Mouse (Mus musculus) gastrocnemius, postnatal 36 days (tissue): ENCODE results near the gene Retnlb. TPM values are rescaled to one million over a fixed set of nuclear protein-coding genes. Genes with fewer than 3 reads are reported as not detected.
"Not testable (repeated sequence)": the region's sequence is repeated elsewhere in the genome, so short reads cannot be mapped to it uniquely, and the experiment has no call there.

ENCODE experiments used
- DNase-seq, 2 experiments: peaks; one replicate each; pipeline ENCODE4 v3.0.0; 2022
- intact Hi-C: fragments of 180-260 bp; cut with DNase I; formaldehyde crosslinking; loops from one replicate; pipeline ENCODE4 v1.15.1; 2025
- long read RNA-seq, 2 experiments: library from polyadenylated mRNA; stranded (forward); transcript quantifications; one replicate each; pipeline ENCODE4 v2.0.0; 2021
- total RNA-seq, 2 experiments: library from RNA; stranded (reverse); gene quantifications; 2 replicates each; pipeline ENCODE4 v1.2.3; 2021

The Retnlb gene
- not detected for total RNA-seq
- long read RNA-seq, experiment 1: 0 reads
- long read RNA-seq, experiment 2: 0 reads

DNA sequence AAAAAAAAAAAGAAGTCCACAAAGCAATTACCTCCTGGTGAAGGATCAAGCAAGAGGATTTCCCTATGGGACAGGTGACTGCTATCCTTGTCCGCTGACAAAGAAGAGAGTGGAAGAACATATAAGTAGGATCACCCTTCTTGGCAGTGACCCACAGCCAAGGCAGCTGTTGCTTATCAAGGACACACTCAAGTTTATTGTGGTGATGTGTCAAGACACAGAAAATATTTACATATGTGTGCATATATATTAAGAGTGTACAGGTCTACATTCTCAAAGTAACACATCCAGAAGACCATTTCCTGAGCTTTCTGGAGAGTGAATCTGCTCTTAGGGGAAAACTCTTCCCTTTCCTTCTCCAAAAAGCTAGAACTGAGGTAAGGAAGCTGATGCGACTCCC, at the start of gene Retnlb:
TSS of gene Retnlb (plus strand) at position 162 of the 400 bp plus-strand sequence.
- intact Hi-C loops: no loop called here
- no peak for DNase-seq

DNA sequence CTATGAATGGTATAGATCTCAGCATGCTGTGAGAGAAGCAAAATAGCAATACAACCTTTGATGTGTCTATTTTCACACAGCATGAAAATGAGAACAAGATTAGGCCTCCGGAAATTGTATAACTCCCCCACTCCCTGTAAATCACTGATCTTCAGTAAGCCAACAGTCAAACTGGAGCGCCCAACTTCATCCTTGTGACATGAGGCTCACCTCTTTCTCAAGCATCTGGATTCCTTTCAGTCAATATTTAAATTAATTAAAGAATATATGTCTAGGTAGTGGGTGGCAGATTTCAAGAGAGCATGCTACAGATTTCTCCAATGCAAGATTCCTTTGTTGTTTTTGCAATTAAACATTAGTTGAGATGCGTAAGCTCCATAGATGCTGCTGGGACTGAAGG, 47.5 kb upstream of the Retnlb start:
- DNase-seq: no peak
- intact Hi-C loops: no loop called here

DNA sequence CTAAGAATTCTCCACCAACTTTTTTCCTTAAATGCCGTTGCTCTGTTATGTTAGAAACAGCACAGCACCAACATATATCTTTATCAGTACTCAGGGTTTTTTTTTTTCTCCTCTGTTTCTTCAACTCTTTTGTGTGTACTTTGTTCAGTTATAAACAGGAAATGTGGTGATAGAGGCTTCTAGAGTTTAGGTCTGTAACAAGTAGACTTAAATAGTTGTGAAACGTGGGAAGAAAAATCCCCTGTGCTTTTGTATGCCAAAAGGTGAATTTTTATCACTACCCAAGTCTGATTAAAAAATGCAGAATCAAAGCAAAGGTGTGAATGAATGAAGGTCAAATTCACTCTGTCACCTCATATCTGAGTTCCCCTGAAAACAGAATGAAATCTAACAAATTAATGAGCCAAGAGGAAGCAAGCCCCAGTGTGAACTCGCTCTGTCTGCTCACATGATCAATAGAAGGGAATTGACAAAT, 44.6 kb upstream of the Retnlb start, which contains the start of gene Trat1:
TSS of gene Trat1 (minus strand) at position 51 of the 475 bp plus-strand sequence.
- no peak for DNase-seq
- intact Hi-C loops: no loop called here

DNA sequence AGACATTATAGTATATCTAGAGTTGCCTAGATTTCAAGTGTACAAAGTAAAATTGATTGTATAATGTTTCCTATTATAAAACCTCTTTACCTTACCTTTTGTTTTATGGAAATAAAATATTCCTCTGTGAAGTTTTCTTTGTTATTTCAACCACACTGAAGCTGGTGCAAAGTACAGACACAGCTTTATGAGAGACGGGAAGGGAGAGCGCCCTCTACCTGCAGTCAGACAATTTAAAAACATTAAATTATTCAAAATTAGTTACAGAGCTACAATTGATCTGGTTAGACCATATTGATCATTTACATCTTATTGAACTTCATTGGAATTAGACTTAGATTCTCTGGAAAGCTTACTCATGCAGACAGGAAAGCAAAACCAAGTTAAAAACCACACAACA, 39.4 kb upstream of the Retnlb start:
- no peak for DNase-seq
- intact Hi-C loops: no loop called here

DNA sequence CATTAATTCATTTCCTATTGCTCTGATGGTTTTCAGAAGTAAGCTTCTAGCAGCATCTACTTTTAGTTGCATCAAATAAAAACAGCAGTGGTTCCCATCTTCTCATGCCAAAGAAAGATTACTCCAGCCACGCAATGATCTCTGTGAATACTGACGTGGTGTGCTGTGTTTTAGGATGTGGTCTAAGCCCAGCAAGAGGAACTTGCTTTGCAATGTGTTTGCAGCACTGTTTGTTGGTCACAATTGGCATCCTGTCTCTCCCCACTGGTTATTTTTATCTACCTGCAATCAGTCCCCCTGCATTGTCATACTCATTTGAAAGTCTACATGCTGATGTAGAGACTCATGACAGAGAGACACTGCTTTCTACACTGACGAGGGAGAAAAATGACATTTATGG, 30.4 kb upstream of the Retnlb start:
- no peak for DNase-seq
- intact Hi-C loops: no loop called here

DNA sequence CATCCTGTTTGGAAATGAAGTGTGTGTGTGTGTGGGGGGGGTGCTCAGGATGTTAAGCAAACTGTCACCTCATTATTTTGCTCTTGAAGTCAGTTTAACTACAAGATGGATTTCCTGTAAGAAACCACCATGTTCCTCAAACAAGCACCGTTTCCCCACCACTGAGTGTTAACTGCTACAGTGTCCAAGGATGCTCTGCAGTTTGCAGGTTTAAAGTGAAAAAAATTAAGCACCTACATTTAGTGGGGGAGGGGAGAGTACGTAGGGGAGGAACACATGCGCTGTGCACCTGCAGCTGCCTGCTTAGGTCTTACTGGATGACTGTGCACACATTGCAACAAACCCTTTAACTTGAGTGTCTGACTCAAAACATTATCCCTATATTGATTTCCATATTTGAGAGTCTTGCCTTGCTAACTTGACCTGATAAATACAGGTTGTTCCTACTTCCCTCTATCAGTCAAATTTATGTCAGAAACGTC, 27.9 kb upstream of the Retnlb start:
- intact Hi-C loops: no loop called here
- no peak for DNase-seq

DNA sequence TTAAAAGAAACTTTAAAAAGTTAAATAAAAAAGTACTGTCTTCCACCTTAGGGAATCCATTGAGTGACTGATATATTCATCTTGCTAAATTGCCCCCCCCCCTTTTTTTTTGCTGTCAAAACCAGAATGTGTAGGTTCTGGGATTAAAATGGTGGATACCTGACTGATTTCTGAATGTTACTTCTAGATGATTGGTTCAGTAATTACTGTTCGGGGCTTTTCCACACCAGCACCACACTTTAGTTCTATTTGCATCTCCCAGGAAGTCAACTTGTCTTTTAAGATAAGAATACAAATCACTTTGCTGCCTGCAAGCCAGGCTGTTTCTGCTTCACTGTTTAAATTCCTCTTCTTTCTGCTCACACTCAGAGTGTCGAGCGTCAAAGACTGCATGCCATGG, 18.4 kb upstream of the Retnlb start:
- intact Hi-C loops: no loop called here
- DNase-seq: no peak

DNA sequence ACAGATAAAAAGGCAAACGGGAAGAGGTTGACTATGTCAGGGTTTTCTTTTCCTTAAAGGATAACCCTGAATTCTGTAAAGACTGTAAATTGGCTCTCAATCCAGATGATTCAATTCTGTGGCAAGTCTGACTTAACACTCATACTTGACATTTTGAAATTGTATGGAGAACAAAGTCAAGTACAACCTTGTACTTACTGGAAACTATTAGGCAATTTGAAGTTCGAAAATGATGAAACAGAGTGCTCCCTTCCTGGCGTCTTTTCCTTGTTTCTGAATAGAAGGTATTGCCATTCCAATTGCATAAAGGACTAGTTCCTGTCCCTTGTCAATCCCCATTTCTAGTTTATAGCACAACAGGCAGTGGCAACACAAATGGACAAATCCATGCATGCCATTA, 17.2 kb upstream of the Retnlb start:
- intact Hi-C loops: no loop called here
- no peak for DNase-seq

DNA sequence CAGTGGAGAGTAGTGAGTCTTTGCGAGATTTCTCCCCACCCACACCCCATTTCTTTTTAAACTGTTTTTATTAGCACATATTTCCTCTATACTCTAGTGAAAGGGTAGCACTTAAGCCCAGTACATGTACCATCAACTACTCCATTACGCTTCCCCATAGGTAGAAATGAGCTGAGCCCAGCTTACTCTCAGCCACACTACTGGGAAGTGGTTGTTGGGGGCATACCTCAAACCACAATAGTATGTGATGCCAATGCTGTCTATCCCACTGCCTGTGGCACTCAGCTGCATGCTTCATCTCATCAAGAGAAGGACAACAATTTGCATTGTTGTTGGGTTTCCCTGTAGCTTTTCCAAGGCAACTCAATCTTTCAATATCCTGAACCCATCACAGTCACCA, 15.8 kb upstream of the Retnlb start:
- intact Hi-C loops: no loop called here
- no peak for DNase-seq

DNA sequence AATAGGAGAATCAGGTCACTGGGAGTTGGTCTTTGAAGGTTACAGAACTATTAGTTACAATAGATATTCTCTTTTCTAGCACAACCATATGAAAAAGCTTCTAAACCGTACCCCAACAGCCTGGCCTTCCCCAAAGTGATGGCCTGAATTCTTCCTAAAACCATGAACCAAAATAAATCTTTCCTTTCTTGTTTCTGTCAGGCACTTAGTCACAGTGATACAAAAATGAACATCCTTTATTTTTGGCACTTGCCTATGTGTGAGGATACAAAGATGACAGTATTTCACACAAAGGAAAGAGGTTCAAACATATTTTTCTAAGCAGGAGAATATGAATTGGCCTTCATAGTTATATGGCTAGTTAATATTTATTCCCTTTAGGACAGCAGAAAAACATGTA, 11.2 kb upstream of the Retnlb start:
- intact Hi-C loops: no loop called here
- DNase-seq: no peak

DNA sequence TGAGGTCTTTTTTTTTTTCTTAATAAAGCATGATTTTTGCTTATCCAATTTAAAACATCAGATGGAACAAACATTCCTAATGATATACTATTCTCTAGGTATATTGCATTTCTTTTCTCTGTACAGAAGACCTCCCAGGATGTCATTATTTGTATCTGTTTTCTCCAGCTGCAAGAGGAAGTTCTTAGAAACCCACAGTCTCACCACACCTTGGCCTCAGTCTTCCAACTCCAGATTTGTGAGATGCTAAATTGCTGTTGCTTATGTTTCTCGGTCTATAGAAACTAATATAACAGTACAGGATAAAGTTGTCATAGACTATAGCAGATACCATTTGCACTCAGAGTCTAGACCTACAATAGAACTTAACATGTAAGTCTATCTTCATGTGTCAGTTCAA, 10.1 kb upstream of the Retnlb start:
- intact Hi-C loops: no loop called here
- DNase-seq: no peak

DNA sequence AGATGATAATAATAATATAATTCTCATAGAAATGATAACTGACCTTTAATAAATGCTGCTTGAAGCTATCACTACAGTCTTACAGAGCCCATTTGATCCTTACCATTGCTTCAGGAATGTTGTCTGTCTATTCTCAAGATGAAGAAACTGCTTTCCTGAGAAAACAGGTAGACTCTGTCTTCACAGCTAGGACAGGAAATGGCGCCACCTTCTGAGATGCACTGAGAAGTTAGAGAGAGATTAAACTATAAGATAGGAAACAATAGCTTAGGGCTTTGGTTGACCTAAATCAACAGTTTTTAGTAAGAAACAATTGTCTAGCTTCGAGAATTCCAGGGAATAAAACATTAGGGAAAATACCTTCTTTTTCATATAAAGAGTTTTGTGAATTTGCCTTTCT, 7.3 kb upstream of the Retnlb start:
- DNase-seq: no peak
- intact Hi-C loops: no loop called here

DNA sequence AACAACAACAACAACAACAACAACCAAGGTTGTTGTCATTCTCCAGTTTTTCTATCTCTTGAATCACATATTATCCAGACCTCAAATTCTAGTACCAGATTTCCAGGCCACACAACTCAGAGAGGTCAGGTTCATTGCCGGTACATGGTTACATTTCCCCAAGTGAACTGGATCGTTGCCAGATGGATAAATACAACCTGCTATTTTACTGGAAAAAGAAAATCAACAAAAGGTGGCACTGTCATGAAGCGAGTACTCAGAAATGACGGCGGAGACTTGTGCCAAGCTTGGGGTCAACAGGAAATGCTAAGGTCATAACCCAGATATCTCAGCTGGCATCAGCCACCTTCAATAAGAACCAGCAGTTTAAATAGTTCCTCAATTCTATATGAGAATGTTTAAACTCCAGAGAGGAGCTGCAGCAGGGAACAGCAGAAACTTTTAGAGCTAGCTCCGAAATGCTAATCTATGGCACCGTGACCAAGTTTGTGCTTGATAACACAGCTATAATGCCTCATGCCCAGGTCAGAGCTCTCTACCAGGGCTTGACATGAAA, 4.7 kb upstream of the Retnlb start:
- intact Hi-C loops: no loop called here
- no peak for DNase-seq

DNA sequence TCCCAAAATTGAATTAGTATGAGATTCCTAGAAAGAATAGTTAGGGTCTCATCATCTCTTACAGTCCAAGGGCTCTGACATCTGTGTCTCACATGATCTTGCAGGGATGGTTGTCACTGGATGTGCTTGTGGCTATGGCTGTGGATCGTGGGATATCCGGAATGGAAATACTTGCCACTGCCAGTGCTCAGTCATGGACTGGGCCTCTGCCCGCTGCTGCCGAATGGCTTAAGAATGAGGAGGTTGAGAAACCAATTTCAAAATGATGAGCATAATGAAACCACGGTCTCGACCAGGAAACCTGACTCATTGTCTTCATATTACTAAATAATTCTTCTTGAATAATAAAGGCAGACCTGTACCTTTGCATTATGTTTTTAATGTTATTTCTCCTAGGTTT, 1.9 kb downstream of the Retnlb start:
- DNase-seq: no peak
- intact Hi-C loops: no loop called here

DNA sequence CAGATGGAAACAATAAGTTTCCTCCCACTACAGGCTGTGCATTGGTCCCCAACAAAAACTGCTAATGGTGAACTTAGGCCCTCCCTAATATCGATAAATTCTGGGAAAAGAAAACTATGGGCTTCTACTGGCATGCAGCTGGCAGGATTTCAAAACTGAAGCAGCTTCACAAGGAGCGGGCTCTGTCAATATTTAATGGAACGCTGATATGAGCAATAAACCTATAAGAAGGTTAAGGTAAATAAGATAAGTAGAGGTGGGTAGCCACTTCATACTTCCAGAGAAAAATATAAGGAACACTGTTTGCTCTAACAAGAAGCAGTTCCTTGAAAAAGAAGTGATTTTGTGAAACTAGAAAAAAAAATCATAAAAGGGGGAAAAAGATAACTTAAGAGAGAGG, 9.8 kb downstream of the Retnlb start:
- no peak for DNase-seq
- intact Hi-C loops: no loop called here

DNA sequence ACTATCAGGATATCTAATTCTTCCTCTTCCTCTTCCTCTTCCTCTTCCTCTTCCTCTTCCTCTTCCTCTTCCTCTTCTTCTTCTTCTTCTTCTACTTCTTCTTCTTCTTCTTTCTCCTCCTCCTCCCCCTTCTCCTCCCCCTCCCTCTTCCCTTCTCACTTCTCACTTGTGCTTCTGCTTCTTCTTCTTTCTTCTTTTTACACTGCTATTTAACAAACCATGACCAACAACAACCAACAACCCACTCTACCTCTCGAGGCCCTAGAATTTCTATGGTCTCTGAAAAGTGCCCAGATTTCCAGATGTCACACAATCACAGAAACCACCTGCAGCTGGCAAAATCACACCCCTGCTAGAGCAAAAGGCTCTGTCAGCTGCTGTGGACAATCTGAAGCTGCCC, 11.0 kb downstream of the Retnlb start:
- no peak for DNase-seq
- intact Hi-C loops: no loop called here

DNA sequence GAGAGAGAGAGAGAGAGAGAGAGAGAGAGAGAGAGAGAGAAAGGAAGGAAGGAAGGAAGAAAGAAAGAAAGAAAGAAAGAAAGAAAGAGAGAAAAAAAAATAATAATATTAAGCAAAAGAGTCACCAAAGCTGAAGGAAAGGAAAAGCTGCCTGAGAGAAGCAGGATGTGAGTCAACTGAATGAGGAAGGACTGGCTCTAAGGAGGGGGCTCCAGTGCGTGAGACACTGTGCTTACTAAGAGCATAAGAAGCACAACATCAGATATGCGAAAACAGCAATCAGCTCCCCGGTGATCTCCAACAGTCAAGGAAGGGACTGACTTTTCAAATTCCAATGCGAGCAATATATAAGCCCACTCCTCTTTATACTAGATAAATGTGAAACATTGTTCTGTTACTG, 12.4 kb downstream of the Retnlb start:
- intact Hi-C loops: no loop called here
- no peak for DNase-seq

DNA sequence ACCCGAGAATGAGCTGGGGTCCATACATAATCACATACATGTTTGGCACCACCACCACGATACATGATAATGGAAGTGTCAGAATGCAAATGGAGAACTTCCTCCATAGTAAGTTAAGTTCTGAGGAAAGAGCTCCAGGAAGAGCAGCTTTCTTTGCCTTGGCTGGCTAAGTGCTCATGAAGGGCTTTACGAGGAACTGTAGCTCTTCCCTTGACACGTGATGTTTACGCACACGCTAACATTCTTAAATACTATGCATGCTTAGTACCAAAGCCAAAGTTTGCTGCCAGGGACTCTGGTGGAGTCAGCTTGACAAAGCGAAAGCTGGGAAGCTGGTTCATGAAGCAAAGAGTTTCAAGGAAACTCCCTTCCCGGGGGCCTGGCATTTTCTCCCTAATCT, 15.4 kb downstream of the Retnlb start:
- intact Hi-C loops: no loop called here
- DNase-seq: no peak

DNA sequence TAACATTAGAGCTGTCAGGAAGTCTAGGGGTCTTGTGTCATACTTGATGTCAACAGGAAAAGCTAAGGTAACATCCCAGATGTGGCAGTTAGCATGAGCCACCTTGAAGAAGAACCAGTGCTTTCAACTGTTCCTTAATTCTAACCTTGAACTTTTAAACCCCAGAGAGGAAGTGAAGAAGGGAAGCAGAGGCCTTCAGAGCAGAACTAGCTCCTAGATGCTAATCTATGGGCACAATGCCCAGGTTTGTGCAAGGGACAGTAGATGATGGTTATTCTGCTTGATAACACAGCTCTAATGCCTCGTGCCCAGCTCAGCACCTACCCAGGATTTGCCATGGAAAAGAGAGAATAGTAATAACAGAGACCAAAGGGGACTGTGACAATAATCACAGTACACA, 17.0 kb downstream of the Retnlb start:
- DNase-seq, intact Hi-C loops: not testable (repeated sequence)

DNA sequence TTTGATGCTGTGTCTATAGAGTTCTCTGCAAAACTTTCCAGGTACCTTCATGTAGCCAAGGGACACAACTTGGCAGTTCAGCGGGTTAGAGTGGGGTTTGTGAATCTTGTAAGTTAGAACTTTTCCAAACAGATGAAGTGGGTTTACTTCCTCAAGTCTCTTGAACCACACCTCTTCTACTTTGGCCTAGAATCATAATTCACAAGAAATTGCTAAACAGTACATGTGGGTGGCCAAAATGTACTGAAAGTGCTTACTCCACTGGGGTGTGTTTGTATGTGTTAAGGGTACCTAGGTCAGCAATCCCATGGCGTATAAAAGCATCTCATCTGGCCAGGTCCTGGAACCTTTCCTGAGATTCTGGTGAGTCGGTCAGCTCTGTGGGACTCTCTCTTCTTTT, 25.6 kb downstream of the Retnlb start, which contains the start of gene Retnla:
TSS of gene Retnla (plus strand) at position 286 of the 400 bp plus-strand sequence.
- intact Hi-C loops: no loop called here
- no peak for DNase-seq

DNA sequence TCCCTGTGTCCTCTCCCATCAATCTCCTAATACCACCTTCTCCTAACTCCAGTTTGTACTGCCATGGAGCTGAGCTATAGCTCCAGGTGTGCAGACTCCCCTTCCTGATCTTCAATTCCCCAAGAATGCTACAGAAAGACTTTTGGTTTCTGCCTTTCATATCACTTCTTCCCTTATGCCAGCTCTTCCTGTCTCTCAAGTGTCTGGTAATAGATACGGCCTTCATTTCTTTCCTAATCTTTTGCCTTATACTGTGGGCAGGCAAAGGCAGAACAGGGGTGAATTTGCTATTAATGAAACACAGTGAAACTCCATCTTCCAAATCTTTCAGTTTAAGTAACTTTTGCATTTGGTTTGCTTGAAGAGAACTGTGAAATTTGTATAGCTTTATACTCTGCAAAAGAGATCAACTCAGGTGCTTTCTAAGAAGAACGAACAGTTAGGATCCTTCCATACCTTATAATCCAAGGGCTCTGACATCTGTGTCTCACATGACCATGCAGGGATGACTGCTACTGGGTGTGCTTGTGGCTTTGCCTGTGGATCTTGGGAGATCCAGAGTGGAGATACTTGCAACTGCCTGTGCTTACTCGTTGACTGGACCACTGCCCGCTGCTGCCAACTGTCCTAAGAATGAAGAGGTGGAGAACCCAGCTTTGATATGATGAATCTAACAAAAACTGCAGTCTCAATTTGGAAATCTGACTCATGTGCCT, 27.2 kb downstream of the Retnlb start:
- intact Hi-C loops: no loop called here

DNA sequence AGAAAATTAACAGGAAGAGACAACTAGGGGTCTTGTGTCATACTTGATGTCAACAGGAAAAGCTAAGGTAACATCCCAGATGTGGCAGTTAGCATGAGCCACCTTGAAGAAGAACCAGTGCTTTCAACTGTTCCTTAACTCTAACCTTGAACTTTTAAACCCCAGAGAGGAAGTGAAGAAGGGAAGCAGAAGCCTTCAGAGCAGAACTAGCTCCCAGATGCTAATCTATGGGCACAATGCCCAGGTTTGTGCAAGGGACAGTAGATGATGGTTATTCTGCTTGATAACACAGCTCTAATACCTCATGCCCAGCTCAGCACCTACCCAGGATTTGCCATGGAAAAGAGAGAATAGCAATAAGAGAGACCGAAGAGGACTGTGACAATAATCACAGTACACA, 48.3 kb downstream of the Retnlb start:
- intact Hi-C loops, DNase-seq: not testable (repeated sequence)

More for the DNA sequence above, 27.2 kb downstream of the Retnlb start:
- DNase-seq: no peak
